In the genomic region with DNA sequence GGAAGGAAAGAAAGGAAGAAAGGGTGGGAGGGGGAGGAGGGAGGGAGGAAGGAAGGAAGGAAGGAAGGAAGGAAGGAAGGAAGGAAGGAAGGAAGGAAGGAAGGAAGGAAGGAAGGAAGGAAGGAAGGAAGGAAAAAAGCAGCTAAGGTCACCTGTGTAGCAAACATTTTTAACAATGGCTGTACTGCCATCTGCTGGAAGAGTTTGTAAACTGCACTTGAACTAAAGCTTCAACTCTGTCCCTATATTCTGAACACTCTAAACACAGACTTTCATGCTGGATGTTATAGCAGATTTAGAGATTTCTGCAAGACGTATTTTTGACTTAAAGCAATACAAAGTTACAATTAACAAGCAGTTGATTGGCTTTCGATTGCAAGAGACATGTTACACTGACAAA, we compare ENCODE assay signal across 7 mouse cellular contexts.
A peak's percentile ranks its signal among the peaks of the same experiment; 100 is the strongest.
DNase-seq lines count a peak whose midpoint lies in the region; ATAC-seq and TF ChIP-seq lines count a peak whose summit lies in the region.

No protein-coding gene starts in this region.

- H3K27ac ChIP-seq in liver, embryonic 14.5 days: no peak overlapping the region

- WGBS in liver, embryonic 14.5 days (ENCODE audit: insufficient replicate concordance): 6% methylated on average over 2 of the region's 2 CpGs

- H3K27me3 ChIP-seq in liver, embryonic 14.5 days (ENCODE audit: control insufficient read depth, insufficient read depth, low read length): no peaks in the 10 kb centered on the region

- TF ChIP-seq CTCF in liver, embryonic 14.5 days (IDR thresholded peaks at IDR 0.05; ENCODE audit: low read depth): peak; percentile 61

- peak; percentile 38 to 68 for DNase-seq in left cerebral cortex, postnatal 14 days (ENCODE audit: low spot score in 2 of 2)
- no peak for DNase-seq in left cerebral cortex, postnatal 4 days
- peak; percentile 17 for DNase-seq in MEL-GATA-1-ER (ENCODE audit: extremely low read depth, low read depth)
- DNase-seq in c-Kit-positive CD71-positive TER-119-positive erythroid progenitor cells, embryonic 14.5 days (ENCODE audit: low spot score): peak; percentile 37
- peak; percentile 21 to 26 for DNase-seq in heart, postnatal 36 days
- DNase-seq in liver, embryonic 14.5 days (ENCODE audit: low read depth in 3 of 3, low spot score in 3 of 3): peak in 2 of 3 experiments; percentile 14 to 20
- DNase-seq in retina, adult 2 months (ENCODE audit: low read depth, low spot score): peak; percentile 23

- H3K9ac ChIP-seq in liver, embryonic 14.5 days (replicated peaks): no peak overlapping the region

- intact Hi-C loops in left cerebral cortex, postnatal 14 days (cut with DNase I): loop anchor here (2.0 to 10.0 kb wide), 3 partner anchors 124 to 1022 kb away; a partner anchor contains a TSS
- intact Hi-C loops in left cerebral cortex, postnatal 4 days (cut with DNase I): loop anchor here (5.0 kb wide), 2 partner anchors 972 to 1017 kb away; no protein-coding TSS in a partner anchor
- intact Hi-C loops in heart, postnatal 36 days (cut with DNase I): loop anchor here (1.0 to 5.0 kb wide), 3 partner anchors 973 to 1122 kb away; no protein-coding TSS in a partner anchor

- no peak overlapping the region for H3K4me3 ChIP-seq in liver, embryonic 14.5 days (ENCODE audit: insufficient read depth in 1 of 2, low read depth in 2 of 2, low read length in 2 of 2)

- TF ChIP-seq EP300 in liver, embryonic 14.5 days (IDR thresholded peaks at IDR 0.05; ENCODE audit: low read depth): no peak

- ATAC-seq in liver, embryonic 14.5 days (ENCODE audit: insufficient read depth): no peak

- no peaks in the 10 kb centered on the region for H3K9me3 ChIP-seq in liver, embryonic 14.5 days (ENCODE audit: control insufficient read depth, low read length)

- no peaks in the 10 kb centered on the region for H3K36me3 ChIP-seq in liver, embryonic 14.5 days (replicated peaks; ENCODE audit: control insufficient read depth, insufficient read depth, low read depth)

- H3K4me2 ChIP-seq in liver, embryonic 14.5 days (ENCODE audit: low read depth): no peak overlapping the region

- no peaks in the 10 kb centered on the region for H3K4me1 ChIP-seq in liver, embryonic 14.5 days (replicated peaks; ENCODE audit: control insufficient read depth in 2 of 2, insufficient read depth in 2 of 2, low read length in 1 of 2)
